Mouse (Mus musculus) liver, postnatal 0 days (tissue): Measurements from ENCODE around the gene Cab39l.

ENCODE experiments used
- CTCF ChIP-seq: sonication (generic); IDR thresholded peaks from 2 replicates; pipeline ENCODE4 v1.5.1; 2016; ENCODE audit warnings: antibody characterized with exemption, low read depth
- EP300 ChIP-seq: IDR thresholded peaks from 2 replicates; pipeline ENCODE4 v1.6.1; 2016; ENCODE audit warnings: antibody characterized with exemption, low read depth, mild to moderate bottlenecking

- TF ChIP-seq CTCF (no peak), EP300 (no peak)
These were observed 22.6 kb upstream of the Cab39l start for GRCm38 (mm10) chr14:59418171-59418570.
